Mouse (Mus musculus): Measurements from ENCODE around the gene Pde10a. TPM values are rescaled to one million over a fixed set of nuclear protein-coding genes. Genes with fewer than 3 reads are reported as not detected.

Pde10a gene
- total RNA-seq, 4 experiments from 2014 or later, result 42.6 to 73.9 (median 56.7) TPM

- DNase-seq (ENCODE audit: low spot score in 2 of 2), result no peak
Observed at GRCm38 (mm10) chr17:8952951-8953350, 427.8 kb downstream of the Pde10a start.

GRCm38 (mm10) chr17:8958125-8958524, 433.0 kb downstream of the Pde10a start:
- DNase-seq (ENCODE audit: low spot score in 2 of 2), result no peak

- DNase-seq (ENCODE audit: low spot score in 2 of 2), result no peak
Observed at GRCm38 (mm10) chr17:8960386-8960785, 435.2 kb downstream of the Pde10a start.

- no peak for DNase-seq (ENCODE audit: low spot score in 2 of 2)
Observed at GRCm38 (mm10) chr17:8961097-8961496, 435.9 kb downstream of the Pde10a start.

GRCm38 (mm10) chr17:8961644-8962043, 436.5 kb downstream of the Pde10a start:
- DNase-seq (ENCODE audit: low spot score in 2 of 2), result no peak

GRCm38 (mm10) chr17:8965177-8965576, 440.0 kb downstream of the Pde10a start:
- DNase-seq (ENCODE audit: low spot score in 2 of 2), result no peak

GRCm38 (mm10) chr17:8972152-8972854, 447.1 kb downstream of the Pde10a start:
- no peak for DNase-seq (ENCODE audit: low spot score in 2 of 2)

GRCm38 (mm10) chr17:8973331-8973730, 448.2 kb downstream of the Pde10a start:
- no peak for DNase-seq (ENCODE audit: low spot score in 2 of 2)

- DNase-seq (ENCODE audit: low spot score in 2 of 2), result no peak
Observed at GRCm38 (mm10) chr17:8974423-8974822, 449.3 kb downstream of the Pde10a start.

GRCm38 (mm10) chr17:8974823-8975397, 449.7 kb downstream of the Pde10a start:
- no peak for DNase-seq (ENCODE audit: low spot score in 2 of 2)

GRCm38 (mm10) chr17:8976745-8977144, 451.6 kb downstream of the Pde10a start:
- DNase-seq (ENCODE audit: low spot score in 2 of 2), result no peak

GRCm38 (mm10) chr17:8977271-8977670, 452.1 kb downstream of the Pde10a start:
- DNase-seq (ENCODE audit: low spot score in 2 of 2), result no peak

GRCm38 (mm10) chr17:8983576-8983975, 458.4 kb downstream of the Pde10a start:
- no peak for DNase-seq (ENCODE audit: low spot score in 2 of 2)

GRCm38 (mm10) chr17:8985714-8986113, 460.5 kb downstream of the Pde10a start:
- peak in 1 of 2 experiments; percentile 52 for DNase-seq (ENCODE audit: low spot score in 2 of 2)

GRCm38 (mm10) chr17:8986551-8986950, 461.4 kb downstream of the Pde10a start:
- DNase-seq (ENCODE audit: low spot score in 2 of 2), result peak; percentile 66 to 69

- no peak for DNase-seq (ENCODE audit: low spot score in 2 of 2)
Observed at GRCm38 (mm10) chr17:8987369-8987768, 462.2 kb downstream of the Pde10a start.

- peak; percentile 86 to 88 for DNase-seq (ENCODE audit: low spot score in 2 of 2)
Observed at GRCm38 (mm10) chr17:8988119-8988807, 463.1 kb downstream of the Pde10a start, which contains the start of gene 1700010I14Rik. Gene 1700010I14Rik (plus strand): TSS chr17:8988333.

- DNase-seq (ENCODE audit: low spot score in 2 of 2), result peak in 1 of 2 experiments; percentile 33
Observed at GRCm38 (mm10) chr17:8991160-8991559, 466.0 kb downstream of the Pde10a start.

GRCm38 (mm10) chr17:8995344-8995743, 470.2 kb downstream of the Pde10a start:
- no peak for DNase-seq (ENCODE audit: low spot score in 2 of 2)

GRCm38 (mm10) chr17:9002438-9002837, 477.3 kb downstream of the Pde10a start:
- no peak for DNase-seq (ENCODE audit: low spot score in 2 of 2)

- DNase-seq (ENCODE audit: low spot score in 2 of 2), result no peak
Observed at GRCm38 (mm10) chr17:9004516-9004915, 479.3 kb downstream of the Pde10a start.

GRCm38 (mm10) chr17:9023198-9023942, 498.2 kb downstream of the Pde10a start:
- peak; percentile 21 to 26 for DNase-seq (ENCODE audit: low spot score in 2 of 2)

Data from layer of hippocampus, adult 8-10 months (tissue).